Mouse (Mus musculus): ENCODE results near the gene Kmt2d.
"Not testable (repeated sequence)": the region's sequence is repeated elsewhere in the genome, so short reads cannot be mapped to it uniquely, and the experiment has no call there.

The Kmt2d gene

DNA sequence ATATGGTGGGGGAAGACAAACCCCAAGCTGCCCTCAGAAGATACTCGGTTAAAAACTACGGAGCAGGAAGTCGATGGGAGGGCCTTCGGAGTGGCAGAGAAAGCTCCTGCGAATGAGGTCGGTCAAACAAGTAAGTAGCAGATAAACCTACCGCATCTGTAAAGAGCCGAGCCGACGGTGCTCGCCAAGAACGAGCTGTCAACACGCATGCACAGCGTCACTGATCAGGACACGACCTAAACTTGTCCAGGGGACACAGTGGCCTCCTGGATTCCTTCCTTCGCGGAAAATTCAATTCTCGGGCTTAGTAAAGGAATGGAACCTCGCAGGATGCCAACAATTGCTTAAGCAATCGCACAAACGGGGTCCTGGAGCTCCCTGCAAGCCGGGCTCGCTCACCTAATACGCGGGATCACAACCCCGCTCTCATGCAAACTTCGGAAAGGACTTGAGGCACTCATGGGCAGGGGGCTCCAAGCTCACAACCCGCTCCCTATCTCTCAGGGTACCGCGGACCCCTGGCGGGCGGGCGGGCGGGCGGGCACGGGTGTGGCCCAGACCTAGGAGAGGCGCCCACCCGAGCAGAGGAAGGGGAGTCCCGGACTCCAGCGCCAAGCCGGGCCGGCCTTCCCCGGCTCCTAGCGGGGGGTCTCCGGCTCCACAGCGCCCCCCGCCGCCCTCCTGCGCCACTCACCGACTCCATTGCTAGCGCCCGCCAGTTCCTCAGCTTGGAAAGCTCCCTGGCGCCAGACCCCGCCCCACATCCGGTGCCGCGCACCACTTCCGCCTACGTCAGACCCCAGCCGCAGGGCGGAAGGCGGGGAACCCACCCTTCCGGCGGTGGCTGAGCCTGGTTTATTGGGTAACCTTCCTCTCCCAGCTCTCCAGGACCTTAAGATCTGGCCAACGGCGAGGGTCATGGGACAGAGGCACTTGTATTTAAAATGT lies 40.0 kb downstream of the Kmt2d start, which contains the start of gene Prkag1:
Gene Prkag1, minus strand, starts transcription at position 786 of the 948 bp plus-strand sequence.
- DNase-seq (ENCODE audit: low spot score): peak; percentile 75

DNA sequence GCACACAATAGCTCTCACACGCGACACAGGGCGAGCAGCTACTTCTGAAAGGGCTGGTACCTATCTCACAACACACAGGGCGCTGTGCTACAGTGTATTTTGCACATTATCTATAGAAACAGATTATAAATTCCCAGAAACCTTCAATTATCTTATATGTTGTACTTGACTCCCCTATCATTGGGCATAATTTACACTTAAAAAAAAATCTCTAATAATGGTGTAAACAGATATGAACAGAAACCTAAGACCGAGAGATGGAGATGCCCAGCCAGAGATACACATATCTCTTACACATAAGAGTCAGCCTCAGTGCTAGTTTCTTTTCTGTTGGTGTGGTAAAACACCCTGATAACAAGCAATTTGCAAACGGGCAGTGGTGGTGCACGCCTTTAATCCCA lies 43.4 kb downstream of the Kmt2d start:
- no peak for DNase-seq (ENCODE audit: low spot score)

DNA sequence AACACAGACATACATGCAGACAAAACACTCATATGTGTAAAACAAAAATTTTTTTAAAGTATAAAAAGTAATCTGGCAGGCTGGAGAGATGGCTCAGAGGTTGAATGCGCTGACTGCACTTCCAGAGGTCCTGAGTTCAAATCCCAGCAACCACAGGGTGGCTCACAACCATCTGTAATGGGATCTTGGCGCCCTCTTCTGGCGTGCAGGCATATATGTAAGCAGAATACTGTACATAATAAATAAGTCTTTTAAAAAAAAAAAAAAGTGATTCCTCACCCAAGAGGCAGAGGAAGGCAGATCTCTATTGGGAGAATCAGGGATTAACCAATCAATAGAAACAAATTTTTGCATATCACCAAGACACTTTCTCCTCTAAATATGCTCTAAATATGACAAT lies 47.6 kb downstream of the Kmt2d start:
- DNase-seq (ENCODE audit: low spot score): no peak

DNA sequence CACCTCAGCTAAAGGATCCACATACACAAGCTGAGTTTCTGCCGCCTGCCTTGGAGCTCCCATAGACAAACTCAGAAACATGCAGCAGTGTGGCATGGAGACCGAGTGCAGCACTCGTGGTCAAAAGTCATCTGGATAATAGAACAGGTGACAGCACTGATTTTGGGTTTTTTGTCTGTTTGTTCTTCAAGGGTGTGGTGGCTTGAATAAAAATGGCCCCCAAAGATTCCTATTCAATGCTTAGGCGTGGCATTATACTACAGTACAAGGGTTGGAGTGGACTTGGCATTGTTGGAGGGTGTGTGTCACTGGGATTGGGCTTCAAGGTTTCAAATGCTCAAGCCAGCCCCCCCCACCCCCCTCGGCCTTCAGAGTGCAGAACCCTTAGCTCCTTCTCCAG lies 48.9 kb downstream of the Kmt2d start:
- DNase-seq (ENCODE audit: low spot score): no peak

DNA sequence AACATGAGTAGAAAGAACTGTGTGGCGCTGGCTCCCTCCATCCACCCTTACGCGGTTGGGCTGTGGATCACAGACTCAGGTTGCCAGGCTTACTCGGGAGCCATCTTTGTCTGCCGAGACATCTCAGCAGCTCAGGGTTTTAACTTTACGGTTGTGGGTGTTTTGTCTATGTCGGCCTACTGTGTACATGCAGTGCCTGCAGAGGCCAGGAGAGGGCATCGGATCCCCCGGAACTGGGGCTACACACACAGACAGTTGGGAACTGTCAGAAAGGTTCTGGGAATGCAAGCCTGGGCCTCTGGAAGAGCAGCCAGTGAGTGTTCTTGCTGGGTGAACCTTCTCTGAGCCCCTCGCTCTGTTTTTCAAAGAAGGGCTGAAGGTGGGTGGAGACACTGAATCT lies 49.6 kb downstream of the Kmt2d start:
- DNase-seq (ENCODE audit: low spot score): no peak

DNA sequence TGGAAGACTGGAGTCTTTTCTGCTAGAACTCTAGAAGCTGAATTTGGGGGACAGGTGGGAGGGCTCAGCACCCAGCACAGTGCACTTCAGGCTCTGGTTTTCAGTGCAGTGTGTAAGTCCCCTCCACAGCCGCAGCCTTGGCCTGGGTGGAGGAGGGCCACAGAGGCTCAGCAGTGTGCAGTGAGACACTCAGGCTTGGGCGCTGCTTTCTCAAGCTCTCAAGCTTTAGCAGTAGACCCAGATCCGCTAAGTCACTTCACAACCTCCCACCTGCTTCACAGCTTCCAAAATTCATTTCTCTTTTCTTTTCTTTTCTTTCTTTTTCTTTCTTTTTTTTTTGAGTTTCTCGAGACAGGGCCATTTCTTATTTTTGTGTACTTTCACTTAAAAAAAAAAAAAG lies 50.1 kb downstream of the Kmt2d start:
- DNase-seq (ENCODE audit: low spot score): no peak

DNA sequence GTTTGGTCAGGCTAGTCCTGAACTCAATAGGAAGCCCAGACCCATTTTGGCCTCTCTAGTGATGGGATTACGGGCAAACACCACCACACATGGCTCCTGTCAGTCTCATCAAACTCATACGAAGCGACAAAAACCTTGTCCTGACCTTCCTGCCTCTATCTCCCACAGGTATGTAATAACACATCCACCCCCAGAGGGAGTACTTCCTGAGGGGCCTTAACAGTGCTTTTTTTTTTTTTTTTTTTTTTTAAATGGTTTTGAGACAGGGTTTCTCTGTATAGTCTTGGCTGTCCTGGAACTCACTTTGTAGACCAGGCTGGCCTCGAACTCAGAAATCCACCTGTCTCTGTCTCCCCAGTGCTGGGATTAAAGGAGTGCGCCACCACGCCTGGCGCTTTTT lies 52.8 kb downstream of the Kmt2d start:
- DNase-seq (ENCODE audit: low spot score): no peak

DNA sequence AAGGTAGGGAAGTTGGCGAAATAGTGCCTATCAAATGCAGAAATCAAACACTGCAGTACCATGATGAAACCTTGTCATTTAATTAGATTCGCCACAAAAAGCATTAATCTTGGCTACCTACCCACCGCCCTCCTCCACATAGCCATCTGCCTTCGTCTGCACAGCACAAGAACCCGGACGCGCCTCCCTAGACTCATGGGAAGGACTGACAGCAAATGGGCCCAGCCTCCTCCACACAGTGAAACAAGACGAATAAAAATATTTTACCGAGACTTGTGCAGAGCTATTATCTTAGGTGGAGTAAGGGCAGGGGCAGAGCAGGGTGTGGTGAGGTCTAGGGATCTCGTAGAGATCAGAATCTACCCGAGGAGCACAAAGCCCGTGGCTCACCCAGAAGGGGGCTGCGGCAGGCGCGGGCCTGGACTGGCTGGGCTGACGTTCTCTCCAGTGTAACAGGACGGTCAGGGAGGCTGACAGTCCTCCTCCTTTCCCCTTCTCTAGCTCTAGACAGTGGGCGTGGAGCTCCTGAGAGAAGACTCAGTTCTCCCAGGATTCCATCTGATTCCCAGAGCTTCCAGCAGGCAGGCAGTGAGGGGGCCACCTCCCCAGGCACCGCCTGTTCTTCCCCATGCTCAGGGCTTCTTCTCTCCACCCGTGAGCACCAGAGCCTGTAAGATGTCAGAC lies 58.1 kb downstream of the Kmt2d start:
- DNase-seq (ENCODE audit: low spot score): peak; percentile 82

DNA sequence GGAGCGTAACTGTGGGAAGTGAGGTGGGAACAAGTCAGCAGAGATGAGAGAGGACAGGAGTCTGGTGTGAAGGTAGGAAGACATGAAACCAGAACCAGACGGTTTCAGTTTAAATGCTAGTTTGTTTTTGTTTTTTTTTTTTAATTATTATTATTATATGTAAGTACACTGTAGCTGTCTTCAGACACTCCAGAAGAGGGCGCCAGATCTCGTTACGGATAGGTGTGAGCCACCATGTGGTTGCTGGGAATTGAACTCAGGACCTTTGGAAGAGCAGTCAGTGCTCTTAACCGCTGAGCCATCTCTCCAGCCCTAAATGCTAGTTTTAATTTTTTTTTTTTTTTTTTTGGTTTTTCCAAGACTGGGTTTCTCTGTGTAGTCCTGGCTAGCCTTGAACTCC lies 60.8 kb downstream of the Kmt2d start:
- not testable (repeated sequence) for DNase-seq (ENCODE audit: low spot score)

DNA sequence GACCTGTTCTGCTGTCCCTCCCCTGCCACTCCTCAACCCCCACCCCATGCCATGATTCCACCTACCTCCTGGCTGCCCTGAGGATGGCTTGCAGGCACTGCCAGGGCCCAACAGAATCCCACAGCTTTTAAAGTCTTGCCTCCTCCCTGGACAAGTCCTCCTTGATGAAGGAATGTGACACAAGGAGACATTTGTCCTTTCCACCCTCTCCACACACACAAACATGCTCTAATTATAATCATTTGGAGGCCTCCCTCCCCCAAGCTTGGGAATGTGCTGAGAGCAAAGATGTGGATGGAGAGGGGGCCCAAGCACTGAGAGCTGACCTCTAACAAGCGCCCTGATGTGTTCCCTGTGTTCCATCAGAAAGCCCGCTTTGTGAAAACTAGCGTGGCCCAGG lies 61.6 kb downstream of the Kmt2d start, which contains the start of gene Ddn:
Gene Ddn, minus strand, starts transcription at position 101 of the 400 bp plus-strand sequence.
- DNase-seq (ENCODE audit: low spot score): no peak

DNA sequence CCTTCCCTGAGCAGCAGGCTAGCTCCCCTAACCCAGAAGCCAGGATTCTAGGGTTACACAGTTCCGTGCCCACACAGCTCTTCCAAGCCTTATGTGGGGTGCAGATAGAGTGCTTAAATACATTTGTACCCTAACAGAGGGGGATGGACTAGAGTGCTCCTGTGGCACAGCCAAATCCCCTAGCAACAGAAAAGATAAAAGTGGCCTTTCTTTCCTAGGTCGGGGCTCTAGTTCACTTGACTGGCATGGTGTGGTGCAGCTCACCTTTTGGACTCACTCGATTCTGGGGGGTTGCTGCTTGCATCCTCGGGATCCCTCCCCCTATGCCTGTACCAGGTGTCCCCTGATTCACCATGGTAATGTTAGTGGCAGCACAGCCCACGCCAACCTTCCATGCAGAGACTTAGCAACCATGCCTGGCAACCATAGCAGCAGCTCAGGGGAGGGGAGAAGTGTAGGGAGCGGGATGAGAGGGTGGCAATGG lies 62.3 kb downstream of the Kmt2d start:
- DNase-seq (ENCODE audit: low spot score): peak; percentile 76

DNA sequence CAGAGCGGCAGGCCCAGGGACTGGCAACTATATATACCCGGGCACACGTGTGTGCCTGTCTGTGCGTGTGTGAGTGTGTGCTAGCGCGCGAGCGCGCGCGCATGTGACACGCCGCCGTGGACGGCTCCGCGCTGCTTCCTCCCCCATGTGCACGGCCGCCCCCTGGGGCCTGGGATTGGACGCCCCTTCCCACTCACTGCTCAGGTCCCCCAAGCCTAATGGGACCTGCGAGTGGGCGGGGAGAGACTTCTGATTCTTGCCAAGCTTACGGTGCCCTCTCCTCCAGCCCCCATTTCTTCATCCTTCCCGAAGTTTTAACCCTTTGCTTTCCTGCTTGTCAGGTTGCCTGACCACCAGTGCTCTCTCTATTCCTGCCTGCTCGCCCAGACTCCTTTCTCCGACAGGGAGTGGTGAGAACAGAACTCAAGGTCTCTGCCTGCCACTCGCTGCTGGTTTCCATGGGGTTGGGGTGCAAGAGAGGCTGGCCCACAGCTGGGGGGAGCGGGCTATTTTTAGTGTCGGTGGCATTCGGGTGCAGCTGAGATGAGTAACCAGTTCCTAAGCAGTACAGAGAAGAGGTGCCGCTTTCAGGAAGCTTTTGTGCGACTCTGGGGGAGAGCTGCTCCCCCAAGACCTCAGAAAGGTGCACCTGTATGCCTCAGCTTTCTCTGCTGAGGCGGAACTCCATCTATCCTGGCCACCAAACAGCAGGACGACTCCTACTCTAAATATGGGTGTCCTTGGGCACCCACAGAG lies 62.9 kb downstream of the Kmt2d start:
- no peak for DNase-seq (ENCODE audit: low spot score)

DNA sequence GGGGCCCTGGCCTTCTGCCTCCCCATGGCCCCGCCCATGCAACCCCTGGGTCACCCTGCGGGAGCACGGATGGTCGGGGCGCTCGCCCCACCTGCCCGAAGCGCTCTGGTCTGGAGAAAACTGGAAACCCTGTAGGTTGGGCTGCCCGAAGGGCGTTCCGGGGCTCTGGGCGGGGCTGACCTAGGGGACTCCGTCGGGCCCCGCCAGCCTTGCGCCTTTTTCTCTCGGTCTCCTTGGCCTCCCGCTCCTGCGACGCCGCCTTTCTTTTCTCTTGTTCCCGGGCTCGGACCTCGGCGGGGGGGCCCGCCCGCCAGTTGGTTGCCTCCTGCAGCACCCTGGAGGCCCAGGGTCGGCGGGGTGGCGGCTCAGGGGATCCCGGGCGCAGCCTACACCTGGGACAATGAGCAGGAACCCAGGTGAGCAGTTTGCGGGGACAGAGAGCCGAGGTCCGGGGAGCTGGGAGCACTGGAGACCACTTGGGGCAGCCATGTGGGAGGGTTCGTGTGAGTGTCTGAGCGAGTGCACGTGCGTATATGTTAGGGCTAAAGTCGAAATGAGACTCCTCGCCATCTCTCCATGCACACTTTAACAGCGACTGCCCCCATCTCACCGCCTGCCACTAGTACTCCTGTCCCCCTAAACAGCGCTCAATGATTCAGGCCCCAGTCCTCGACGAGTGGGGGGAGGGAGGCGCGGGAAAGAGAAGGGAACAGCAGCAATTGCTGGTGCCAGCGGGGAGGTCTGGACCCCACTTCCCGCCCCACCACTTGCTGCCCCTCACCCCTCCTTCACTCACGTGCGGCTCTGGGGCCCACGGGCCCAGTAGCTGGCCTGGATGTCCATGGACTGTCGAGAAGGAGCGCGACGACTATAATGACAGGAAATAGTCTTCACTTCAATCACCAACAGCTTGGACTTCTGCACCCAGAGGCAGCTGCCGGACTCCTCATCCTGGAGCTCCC lies 63.9 kb downstream of the Kmt2d start:
- no peak for DNase-seq (ENCODE audit: low spot score)

DNA sequence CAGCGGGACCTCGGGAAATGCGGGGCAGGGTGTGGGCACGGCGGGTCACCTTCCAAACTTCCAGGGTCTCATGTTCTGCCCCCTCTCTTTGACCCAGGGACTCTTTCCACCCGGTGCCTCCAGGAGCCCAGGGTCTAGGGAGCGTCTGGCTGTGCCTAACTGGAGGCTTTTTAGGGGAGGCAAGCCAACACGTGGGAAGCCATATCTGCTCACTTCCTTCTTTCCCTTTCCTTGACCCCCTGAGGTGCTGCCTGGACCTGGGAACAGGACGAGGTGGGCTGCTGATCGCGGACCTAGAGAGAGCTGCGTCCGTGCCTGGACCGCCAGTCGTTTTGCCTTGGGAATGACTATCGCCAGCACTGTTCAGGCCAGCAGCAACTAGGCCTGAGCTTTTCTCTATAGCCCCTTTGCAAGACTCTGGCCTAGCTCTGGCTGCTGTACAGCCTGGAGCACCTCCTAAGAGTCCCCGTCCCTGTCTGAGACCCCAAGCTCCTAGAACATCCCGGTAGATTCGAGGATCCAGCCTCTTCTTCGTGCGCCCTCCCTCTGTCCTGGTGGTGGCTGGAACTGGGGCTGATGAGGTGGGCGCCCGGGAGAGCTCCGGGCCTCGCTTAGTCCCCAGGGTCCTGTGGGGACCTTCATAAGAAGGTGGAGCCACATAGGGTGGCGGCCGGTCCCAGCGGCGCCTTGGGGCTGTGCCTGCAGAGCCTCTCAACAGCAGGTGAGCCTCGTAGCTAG lies 64.8 kb downstream of the Kmt2d start:
- no peak for DNase-seq (ENCODE audit: low spot score)

DNA sequence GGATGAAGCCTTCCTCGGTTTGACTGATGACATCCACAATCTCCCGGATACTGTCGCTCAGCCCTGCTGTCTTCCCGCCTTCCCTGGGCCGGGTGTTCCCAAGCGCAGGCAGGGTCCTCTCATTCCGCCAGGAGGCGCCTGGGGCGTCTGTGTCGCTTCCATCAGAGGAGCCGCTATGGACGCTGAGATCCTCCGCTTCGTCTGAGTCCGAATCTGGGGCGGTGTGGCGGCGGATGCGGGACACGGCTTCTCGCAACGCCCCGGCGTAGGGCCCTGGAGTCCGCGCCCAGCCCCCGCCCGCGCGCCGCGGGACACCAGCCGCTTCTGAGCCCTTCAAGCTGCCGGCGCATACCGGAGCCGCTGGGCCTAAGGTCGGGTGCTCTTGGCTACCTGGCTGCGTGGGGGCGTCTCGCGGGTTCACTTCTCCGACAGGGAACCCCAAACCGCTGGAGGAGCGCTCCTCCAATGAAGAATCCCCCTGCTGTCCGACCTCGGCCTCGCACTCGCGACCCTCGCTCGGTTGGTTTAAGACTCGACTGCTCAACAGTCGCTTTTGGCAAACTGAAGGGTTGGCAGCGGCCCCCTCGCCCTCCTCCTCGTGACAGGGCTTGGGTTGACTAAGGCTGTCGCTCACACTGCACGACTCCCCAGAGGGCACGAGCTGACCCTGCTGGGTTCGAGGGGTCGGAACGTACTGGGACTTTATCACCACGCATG lies 65.5 kb downstream of the Kmt2d start:
- no peak for DNase-seq (ENCODE audit: low spot score)

DNA sequence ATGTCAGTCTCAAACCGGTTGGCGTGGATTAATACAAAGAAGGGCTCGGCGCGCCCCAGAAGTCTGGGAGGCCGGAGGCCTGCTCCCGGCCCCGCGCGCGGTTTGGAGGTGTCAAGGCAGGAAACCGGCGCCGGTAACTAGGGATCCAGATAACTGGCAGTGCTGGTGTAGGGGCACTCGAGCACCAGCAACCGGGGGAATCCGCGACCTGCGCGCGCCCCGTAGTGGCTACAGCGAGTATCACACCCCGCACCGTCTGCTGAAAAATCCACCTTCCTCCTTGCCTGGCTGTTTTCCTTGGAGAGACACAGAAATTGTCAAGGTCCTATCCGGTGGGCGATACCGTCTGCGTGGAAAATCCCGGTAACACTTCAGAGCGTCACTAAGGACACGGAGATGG lies 67.0 kb downstream of the Kmt2d start:
- peak; percentile 53 for DNase-seq (ENCODE audit: low spot score)

DNA sequence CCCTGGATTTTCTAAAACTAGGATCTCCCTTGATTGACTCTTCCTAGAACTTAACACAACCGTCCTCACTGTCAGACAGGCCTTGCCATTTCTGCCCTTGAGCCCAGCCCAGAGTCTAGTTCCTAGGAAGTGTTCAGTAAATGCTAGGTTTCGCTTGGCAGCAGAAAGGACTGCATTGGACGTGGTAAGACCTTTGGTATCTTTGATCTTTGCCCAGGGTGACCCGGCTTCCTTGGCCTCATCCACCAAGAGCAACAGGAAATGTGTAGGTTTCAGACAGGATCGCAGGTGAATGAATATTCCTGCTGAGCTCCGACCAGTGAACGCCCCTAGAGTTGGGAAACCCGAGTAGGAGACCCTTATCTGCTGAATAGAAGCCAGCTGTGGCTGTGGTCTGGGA lies 68.1 kb downstream of the Kmt2d start:
- no peak for DNase-seq (ENCODE audit: low spot score)

DNA sequence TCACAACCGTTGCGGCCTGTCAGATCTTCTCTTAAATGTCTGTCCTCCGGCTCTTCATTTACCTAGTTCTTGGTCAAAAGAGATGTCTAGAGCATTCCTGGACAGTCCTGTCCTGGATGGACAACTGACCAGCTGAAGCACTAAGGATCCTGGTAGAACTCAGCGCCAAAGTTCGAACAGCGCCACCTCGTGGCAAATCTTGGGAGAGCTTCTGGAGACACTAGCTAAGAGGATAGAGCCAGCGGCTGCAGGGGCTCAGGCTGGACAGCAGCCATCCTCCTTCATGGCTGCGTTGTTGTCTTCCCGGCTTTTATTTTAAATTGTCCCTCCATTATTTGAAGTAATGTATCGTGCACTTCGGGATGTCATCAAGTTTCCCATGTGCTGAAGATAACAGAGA lies 71.6 kb downstream of the Kmt2d start:
- DNase-seq (ENCODE audit: low spot score): peak; percentile 69

DNA sequence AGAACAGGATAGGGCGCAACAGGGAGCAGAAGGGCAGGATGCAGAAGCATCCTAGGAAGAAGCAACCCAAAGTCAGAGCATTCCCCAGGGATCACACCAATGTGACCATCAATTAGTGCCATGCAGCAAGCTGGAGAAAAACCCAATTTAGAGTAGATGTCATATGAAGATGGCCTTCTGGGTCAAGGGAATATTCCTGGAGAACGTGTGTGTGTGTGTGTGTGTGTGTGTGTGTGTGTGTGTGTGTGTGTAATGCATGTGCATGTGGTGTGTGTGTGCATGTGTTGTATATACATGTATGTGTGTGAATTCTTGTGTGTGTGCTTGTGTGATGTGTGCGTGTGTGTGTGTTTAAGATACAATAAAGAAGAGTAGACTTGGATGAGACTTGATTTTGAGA lies 72.1 kb downstream of the Kmt2d start:
- no peak for DNase-seq (ENCODE audit: low spot score)
